Mouse (Mus musculus) heart, postnatal 10 days (tissue): ENCODE measurements around the gene Gmip. TPM values are rescaled to one million over a fixed set of nuclear protein-coding genes. Genes with fewer than 3 reads are reported as not detected.

ENCODE experiments used
- DNase-seq, 2 experiments: peaks; one replicate each; pipeline ENCODE4 v3.0.0; 2021
- intact Hi-C: fragments of 180-260 bp; cut with DNase I; formaldehyde crosslinking; loops from one replicate; pipeline ENCODE4 v1.15.1; 2025
- total RNA-seq, 2 experiments: library from RNA; stranded (reverse); gene quantifications; 2 replicates each; pipeline ENCODE4 v1.2.3; 2021

Gene Gmip
- total RNA-seq = 1 to 10 TPM; 6.4 to 8.6 TPM

DNA sequence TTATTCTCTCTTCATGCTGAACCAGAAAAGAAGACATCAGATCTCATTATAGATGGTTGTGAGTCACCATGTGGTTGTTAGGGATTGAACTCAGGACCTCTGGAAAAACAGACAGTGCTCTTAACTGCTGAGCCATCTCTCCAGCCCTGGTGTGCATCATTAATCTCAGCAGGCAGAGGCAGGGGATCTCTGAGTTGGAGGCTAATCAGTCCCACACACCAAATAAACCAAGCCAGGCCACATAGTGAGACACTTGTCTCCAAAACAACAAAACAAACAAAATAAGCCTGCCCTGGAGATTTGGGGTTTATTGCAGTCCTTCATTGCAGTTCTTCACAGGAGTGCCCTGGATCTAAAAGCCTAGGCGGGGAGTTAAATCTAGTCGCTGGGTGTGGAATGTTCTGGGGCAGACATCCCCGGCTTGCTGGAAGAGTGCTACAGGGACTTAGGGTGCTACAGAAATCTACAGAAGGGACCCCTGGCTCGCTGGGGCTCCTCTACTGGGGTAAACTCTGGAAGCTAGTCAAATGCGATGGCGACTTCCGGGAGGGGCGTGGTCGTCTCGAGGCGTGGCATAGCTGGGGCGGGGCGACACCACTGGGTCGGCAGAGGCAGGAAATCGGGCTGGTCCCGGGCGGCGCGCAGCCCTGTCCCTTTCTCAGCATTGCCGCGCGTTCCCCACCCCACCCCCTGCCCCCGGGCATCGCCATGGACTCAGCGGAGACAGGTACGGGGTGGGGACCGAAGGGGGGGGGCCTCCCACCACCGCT lies at the start of gene Gmip:
Gene Gmip, plus strand, starts transcription at position 586 of the 770 bp plus-strand sequence.
- DNase-seq = peak; percentile 75 to 81

DNA sequence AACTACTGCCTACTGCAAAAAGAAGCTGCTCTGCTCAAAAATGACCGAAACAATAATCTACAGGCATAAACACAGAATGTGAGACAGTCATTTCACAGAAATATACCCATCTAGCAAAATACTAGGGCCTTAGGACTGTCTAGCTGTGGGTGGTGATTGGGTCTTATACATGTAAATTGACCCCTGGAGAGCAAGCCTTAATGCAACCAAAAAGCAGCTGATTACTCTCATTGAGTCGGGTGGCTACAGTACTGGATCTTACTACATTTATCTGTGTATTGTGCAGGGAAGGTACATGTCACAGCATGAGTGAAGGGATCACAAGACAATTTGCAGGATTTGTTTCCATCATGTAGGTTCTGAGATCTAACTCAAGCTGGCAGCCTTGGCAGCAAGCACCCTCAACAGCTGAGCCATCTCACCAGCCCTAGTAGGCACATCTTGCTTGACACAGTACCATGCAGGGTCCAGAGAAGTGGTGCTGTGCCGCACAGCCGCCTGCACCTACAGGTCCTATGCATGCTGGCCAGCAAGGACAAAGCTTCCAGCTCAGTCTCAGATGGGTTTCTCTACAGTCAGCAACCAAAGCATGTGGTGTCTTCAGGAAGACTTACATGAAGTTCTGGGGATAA lies 46.5 kb upstream of the Gmip start:
- intact Hi-C loops = no loop called here
- no peak for DNase-seq

More for the DNA sequence above, at the start of gene Gmip:
- intact Hi-C loops = no loop called here

DNA sequence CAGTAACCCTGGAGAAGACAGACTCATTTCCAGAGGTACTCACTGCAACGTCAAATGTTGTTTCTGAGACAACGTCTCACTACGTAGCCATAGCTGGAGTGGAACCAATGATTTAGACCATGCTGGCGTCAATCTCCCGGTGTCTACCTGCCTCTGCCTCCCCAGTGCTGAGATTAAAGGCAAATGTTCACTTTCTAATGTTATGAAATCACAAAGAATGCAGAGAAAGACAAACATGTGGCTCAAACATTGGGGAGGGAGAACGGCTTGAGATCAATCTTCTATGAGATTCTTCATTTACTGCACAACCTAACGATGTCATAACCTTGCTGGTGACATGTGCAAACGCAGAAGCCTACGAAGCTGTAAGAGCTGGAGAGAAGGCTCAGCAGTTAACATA lies 37.3 kb upstream of the Gmip start:
- intact Hi-C loops = no loop called here

DNA sequence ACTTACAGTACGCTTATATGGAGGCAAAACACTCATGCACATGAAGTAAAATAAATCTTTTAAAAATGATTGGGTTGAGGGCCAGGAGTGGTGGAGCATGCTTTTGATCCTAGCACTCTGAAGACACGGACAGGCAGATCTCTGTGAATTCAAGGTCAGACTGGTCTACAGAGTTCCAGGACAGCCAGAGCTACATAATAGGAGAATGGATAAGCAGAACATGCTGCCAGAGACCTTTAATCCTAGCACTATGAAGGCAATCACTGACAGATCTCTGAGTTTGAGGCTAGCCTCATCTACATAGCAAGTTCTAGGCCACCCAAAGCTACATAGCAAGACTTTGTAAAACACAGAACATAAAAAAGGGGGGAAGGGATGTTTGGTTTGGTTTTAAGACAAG lies 36.4 kb upstream of the Gmip start:
- DNase-seq = no peak
- intact Hi-C loops = no loop called here

More for the DNA sequence above, 37.3 kb upstream of the Gmip start:
- DNase-seq = no peak

DNA sequence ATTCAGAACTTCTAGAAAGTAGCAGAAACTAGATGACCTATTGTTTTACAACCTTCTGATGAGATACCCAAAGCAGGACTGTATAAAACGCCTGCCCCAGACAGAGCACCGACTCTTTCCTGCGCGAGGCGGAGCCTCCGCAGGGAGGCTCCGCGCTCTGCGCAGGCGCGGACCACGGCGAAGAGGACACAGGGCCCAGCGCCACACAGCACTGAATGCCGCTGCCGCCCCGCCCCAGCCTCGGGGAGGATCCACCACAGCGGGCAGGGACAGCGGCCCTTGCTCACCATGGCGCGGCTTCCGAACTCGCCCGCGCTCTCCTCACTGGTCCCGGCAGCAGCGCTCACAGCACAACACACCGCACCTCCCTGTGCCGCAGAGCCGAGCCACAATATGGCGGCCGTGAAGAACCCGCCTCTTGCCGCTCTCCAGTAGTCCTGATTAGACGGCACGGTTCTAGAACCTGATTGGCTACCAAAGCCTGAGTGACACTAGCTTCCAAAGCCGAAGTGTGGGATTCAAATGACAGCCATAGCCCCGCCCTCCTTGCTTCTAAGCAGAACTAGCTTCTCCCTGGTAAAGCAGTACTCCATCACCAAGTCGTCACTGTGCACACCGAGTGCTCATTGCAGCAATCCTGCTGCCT lies 33.9 kb upstream of the Gmip start, which contains the start of gene Gm20422:
Gene Gm20422, minus strand, starts transcription at position 384 of the 646 bp plus-strand sequence.
- DNase-seq = peak; percentile 92 to 94
- intact Hi-C loops = no loop called here

DNA sequence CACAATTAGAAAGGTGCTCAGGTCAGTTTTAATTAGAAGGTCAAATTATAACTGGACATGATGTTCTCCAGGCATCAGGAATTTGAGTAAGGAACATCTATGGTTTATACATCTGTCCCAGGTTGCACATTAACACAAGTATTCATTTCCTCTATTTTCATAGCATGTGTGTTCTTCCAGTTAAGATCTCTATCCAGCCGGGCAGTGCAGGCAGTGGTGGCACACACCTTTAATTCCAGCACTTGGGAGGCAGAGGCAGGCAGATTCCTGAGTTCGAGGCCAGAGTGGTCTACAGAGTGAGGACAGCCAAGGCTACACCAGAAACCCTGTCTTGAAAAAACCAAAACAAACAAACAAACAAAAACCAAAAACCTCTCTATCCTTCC lies 33.3 kb upstream of the Gmip start:
- intact Hi-C loops = no loop called here
- DNase-seq = no peak

DNA sequence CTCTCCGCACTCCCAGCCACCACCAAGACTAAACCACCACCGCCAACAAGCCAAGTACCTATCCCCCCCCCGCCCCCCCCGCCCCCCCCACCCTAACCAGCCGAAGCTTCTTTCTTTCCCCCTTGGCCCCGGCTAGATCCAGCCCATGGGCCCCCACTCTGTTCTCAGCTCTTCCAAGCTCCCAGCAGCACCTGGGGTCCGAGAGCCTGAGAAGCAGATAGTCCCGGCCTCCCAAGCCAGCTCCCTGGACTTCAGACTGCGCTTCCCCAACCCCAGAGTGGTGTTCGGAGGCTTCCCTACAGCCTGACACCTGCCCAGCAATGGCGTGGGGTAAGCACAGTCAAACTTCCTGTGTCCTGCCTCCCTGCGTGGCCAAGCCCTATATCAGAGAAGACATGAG lies 31.4 kb upstream of the Gmip start:
- DNase-seq = no peak
- intact Hi-C loops = no loop called here

DNA sequence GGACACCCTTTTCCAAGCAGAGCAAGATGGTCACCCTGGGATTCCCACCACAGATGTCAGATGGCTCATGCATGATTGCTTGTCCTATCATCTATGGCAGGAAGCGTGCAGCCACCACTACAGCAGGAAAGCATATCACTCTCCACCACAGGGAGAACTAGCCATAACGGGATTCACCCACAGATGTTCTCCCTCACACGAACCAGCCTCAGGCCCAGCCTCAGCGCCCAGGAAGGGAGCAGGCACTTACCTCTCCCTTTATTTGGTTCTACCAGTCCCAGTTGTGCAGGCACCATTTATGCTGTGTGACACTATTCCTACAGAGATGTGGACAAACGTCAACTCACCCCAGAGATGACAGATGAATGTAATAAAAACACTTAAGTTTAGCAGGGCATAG lies 19.4 kb upstream of the Gmip start:
- intact Hi-C loops = no loop called here
- no peak for DNase-seq

DNA sequence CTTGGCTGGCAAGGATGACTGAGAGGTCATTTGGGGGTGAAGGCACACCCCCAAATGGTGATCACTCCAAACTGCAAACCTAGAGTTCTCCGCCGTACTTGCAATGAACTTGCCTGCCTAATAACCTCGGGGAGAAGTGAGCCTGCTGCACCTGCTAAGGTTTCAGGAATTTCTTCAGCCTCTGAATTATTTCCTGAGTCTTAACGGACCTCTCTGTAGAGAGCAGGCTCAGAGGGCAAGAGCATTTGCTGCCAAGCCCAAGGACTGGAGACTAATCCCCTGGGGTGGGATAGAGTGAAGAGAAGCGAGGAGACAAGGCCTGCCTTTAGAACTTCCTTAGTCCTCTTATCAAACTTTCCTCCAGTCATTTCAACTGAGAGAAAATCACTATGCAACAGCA lies 18.7 kb upstream of the Gmip start:
- no peak for DNase-seq
- intact Hi-C loops = loop anchor here (5.0 kb wide), 1 partner anchor 162 kb away; the partner anchor contains the start of gene Zfp868

DNA sequence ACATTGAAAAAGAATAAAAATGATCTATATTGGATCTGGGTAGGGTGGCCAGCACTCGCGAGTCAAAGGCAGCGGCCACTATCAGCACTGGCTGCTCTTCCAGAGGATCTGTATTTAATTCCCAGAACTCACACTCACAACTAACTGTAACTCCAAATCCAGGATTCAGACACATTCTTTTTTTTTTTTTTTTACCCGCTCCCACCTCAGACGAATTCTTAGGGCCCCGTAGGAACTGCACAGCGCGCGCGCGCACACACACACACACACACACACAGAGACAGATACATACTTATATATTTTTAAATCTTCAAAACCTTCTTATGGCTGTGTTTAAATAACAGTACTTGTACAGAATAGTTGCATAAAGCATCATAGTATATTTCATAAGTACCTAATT lies 18.1 kb upstream of the Gmip start:
- intact Hi-C loops = loop anchor here (5.0 kb wide), 1 partner anchor 163 kb away; the partner anchor contains the start of gene Zfp868

DNA sequence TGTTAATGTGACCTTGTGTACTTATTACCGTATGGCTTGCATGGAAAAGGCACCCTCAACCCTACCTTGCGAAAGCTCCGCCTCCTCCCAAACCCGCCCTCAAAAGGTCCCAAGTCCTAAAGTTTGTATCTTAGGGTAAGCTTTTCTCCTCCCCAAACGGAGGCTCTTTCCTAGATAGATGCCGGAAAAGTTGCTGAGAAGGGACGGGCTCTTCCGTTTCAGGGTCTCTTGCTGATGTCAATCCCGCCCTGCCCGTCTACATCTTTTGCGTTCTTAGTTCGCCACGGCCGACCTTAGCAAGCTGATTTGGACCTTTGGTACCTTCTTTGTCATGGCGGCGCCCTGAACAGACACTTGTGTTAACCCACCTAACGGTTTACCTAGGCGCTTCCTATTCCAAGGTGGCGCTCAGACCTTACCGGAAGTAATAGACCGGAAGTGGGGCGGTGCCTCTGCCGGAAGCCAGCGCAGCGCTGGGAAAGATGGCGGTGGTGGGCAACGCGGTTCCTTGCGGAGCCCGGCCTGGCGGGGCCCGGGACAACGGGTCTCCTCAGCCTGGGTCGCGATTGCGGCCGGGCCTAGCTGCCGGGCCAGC lies 17.6 kb upstream of the Gmip start, which contains the start of the genes Atp13a1 and Zfp866:
Gene Atp13a1, plus strand, starts transcription at position 391 of the 595 bp plus-strand sequence.
Gene Zfp866, minus strand, starts transcription at position 406 of the 595 bp plus-strand sequence.
- intact Hi-C loops = loop anchor here (1.0 to 5.0 kb wide), 2 partner anchors 75 to 164 kb away; partner anchors contain the start of gene Zfp868
- DNase-seq = peak; percentile 93 to 94

More for the DNA sequence above, 18.1 kb upstream of the Gmip start:
- no peak for DNase-seq

DNA sequence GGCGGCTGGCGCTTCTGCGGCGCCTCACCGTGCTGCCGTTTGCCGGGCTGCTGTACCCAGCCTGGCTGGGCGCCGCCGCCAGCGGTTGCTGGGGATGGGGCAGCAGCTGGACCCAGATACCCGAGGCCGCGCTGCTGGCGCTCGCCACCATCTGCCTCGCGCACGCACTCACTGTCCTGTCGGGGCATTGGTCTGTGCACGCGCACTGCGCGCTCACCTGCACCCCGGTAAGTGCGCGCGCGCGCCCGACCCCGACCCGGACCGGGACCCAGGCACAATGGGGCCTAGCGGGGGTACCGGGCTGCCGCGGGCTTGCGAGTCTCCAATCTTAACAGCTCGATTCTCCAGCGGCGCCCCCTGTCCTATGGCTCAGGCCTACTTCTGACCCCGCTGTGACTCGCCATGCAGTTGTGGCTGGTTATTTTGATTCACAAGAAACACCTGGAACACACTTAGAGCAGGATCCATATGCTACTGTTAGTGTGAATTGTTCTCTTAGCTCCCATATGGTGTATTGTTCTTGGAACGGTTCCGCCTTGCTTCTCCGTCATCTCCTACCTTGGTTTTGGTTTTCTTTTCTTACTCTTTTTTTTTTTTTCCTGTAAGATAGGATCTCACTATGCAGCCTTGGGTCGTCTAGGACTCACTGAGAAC lies 16.9 kb upstream of the Gmip start:
- no peak for DNase-seq
- intact Hi-C loops = loop anchor here (1.0 to 5.0 kb wide), 2 partner anchors 75 to 164 kb away; partner anchors contain the start of gene Zfp868

DNA sequence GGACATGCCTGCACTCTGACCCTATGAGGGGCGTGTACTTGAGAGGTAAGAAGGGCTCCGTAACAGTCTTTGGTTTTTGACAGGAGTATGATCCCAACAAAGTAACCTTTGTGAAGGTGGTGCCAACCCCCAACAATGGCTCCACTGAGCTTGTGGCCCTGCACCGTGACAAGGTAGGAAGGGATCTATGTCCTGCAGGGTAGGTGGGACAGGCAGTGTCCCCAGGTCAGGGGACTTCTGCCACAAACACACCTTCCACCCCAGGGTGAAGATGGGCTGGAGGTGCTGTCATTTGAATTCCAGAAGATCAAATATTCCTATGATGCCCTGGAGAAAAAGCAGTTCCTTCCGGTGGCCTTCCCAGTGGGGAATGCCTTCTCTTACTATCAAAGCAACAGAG lies 14.8 kb upstream of the Gmip start:
- no peak for DNase-seq
- intact Hi-C loops = loop anchor here (5.0 kb wide), 1 partner anchor 166 kb away; the partner anchor contains the start of gene Zfp868

DNA sequence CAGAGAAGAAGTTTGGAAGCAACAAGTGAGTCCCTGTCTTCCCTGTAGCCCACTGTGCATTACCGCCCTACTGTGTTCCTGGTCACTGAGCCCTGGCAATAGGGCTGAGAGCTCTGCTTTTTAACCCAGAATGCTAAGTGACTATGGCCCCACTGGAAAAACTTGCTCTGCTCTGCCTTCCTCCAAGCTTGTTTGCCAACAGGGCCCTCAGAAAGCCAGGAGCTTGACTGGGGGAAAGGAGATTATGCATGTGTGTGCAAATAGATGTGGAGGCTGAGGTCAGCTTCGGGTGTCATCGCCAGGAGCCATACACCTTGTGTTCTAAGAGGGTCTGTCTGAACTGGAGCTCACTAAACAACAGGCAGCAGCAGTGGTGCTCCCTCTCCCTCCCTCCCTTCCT lies 14.4 kb upstream of the Gmip start:
- intact Hi-C loops = loop anchor here (5.0 kb wide), 1 partner anchor 167 kb away; the partner anchor contains the start of gene Zfp868
- DNase-seq = no peak

DNA sequence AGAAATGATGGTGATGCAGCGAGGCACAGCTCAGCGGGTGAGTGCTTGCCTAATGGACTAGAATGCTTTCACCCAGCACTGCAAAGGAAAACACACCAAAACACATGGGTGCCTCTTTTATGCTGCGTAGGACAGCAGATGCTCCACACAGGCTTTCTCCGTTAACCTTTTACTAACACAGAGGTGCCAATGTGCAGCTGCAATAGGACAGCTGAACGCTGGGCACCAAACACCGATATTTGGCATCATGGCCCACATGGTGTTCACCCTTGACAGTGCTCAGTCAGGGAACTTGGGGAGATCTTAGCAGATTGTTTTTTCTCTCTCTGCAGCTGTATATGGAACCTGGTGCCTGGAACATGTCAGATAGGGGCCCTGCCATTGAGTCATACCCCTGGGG lies 13.6 kb upstream of the Gmip start:
- DNase-seq = no peak
- intact Hi-C loops = loop anchor here (5.0 kb wide), 1 partner anchor 168 kb away; the partner anchor contains the start of gene Zfp868

DNA sequence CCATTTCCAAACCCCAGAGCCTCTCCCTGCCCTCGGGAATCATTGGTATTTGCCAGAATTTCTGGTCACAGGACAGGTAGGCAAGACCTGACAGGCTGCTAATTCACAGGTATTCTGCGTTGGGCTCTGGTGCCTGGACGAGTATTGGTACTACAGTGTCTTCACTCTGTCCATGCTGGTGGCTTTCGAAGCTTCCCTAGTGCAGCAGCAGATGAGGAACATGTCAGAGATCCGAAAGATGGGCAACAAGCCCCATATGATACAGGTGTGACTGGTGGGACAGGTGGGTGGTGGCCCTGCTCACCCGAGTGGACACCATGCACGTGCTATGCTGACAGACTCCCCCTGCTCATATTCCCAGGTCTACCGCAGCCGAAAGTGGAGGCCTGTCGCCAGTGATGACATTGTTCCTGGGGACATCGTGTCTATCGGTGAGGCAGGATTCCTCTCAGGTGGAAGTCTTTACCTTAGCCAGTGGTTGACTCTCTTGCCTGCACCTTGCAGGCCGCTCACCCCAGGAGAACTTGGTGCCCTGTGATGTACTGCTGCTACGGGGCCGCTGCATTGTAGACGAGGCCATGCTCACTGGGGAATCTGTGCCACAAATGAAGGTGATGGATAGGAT lies 11.6 kb upstream of the Gmip start:
- no peak for DNase-seq
- intact Hi-C loops = no loop called here

DNA sequence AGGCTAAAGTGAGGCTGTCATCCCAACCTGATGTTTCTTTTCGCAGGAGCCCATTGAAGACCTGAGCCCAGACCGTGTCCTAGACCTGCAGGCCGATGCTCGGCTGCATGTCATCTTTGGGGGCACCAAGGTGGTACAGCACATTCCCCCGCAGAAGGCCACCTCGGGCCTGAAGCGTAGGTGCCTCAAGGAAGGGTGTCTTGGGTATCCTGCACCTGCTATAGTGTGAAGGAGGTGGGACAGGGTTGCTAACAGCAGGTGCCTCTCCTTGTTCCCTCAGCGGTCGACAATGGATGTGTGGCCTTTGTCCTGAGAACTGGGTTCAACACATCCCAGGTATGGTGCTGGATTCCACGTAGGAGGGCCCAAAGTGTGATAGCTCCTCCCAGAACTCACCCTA lies 10.8 kb upstream of the Gmip start:
- DNase-seq = no peak
- intact Hi-C loops = no loop called here

DNA sequence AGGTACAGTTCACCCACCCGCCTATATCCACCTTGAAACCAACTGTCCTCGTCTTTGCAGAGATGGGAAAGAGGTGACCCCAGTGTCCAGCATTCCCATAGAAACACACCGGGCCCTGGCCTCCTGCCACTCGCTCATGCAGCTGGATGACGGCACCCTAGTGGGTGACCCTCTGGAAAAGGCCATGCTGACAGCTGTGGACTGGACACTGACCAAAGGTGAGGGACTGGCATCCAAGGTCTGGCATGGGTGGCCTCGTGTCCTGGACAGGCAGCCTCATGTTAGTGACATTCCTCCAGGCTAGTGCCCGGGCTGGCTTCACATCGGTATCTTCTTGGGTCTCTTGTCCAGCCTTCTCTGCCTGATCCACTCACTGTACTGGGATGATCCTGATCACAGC lies 9.2 kb upstream of the Gmip start:
- intact Hi-C loops = no loop called here
- no peak for DNase-seq

DNA sequence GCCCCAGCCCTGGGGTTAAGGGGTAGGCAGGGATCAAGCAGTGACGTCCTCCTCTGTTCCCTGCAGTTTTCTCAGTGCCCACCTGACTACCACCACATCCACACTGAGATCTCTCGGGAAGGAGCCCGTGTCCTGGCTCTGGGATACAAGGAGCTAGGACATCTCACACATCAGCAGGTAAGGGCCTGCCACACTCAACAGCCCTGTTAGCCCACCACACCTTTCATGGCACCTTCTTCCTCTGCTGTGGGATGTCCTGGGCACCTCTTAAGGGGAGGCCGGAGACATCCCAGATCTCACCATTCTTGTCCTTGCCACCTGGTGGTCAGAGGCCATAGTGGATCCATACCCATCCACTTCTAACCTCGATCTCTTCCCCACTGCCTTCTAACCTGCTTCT lies 8.5 kb upstream of the Gmip start:
- DNase-seq = no peak
- intact Hi-C loops = no loop called here

DNA sequence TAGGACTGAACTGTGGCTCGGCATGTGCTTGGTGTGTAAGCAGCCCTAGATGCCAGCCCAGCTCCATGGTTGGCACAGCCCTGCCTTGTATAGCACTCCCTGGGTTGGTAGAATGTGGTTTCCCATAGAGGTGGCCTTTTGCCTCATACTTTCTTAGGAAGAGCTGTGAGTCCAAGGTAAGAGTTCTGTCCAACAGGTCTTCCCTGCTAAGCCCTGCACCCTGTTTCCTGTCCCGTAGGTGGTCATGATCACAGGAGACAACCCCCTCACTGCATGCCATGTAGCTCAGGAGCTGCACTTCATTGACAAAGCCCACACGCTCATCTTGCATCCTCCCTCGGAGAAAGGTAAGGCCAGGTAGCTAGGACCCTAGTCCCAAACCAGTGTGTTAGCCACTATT lies 6.7 kb upstream of the Gmip start:
- no peak for DNase-seq

More for the DNA sequence above, 6.7 kb upstream of the Gmip start:
- intact Hi-C loops = no loop called here
